Mouse (Mus musculus) kidney, adult 8-10 months (tissue): ENCODE results near the gene Cntn1.

Experiments
- DNase-seq, 2 experiments: peaks; one replicate each; pipeline ENCODE4 v3.0.0; 2022

The Cntn1 gene

GRCm38 (mm10) chr15:92141972-92142371, 91.0 kb downstream of the Cntn1 start:
- no peak for DNase-seq

- DNase-seq: no peak
Observed at GRCm38 (mm10) chr15:92154921-92155320, 104.0 kb downstream of the Cntn1 start.

DNA sequence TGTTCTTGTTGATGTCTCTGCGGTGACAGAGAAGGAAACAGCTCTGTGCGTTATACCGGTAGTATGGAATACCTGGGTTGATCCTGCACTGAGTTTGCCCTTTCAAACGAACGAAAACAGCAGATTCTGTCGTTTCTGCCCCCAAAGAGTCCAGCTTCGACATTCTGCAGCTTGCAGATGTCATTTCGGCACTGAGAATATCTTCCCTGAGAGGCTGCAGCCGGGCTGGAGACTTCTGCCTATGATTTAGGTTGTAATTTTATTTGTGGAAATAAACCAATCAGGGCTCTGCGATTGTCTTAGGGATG, 109.8 kb downstream of the Cntn1 start:
- no peak for DNase-seq

DNA sequence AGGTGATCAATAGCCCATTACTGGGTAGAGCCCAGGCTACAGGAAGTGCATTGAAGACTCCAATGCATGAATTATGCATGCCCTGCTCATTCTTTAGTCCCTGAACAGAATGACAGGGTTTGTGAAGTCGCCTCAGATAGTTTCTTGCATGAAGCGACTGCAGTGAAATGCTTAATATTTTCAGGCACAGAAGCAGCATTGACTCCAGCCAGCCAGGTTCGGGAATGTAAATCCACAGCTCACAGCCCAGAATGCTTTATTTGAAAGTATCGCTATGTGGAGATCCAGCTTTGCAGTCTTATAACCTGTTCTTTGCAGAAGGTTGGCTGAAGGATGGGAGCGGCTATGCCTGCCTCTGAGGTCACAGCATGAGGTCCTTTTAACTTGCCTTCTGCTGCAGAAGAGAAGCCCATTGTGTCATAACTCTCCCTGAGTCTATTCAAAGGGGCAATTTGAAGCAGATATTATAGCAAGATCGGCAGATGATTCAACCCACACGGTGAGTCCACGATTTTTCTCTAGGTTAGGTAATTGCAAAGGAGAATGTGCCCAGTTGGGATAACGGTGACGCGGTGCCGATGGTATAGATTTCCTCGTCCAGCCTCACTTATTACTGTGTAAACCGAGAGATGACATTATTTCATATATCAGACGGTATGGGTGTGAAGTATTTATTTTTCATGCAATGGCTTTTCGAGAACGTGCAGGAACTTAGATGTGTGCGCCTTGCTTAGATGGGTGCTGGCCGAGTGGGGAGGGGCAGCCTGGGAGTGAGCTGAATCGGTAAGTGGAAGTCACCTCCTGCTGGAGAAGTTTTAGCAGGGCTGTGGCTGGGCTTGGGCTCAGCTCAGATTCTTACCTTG, 110.4 kb downstream of the Cntn1 start:
- DNase-seq: no peak

- no peak for DNase-seq
Observed at GRCm38 (mm10) chr15:92162835-92163234, 111.9 kb downstream of the Cntn1 start.

- DNase-seq: no peak
Observed at GRCm38 (mm10) chr15:92164127-92164526, 113.2 kb downstream of the Cntn1 start.

- DNase-seq: no peak
Observed at GRCm38 (mm10) chr15:92166266-92166665, 115.3 kb downstream of the Cntn1 start.

- no peak for DNase-seq
Observed at GRCm38 (mm10) chr15:92175739-92176138, 124.8 kb downstream of the Cntn1 start.

GRCm38 (mm10) chr15:92177413-92177812, 126.4 kb downstream of the Cntn1 start:
- DNase-seq: no peak

- DNase-seq: no peak
Observed at GRCm38 (mm10) chr15:92185484-92185883, 134.5 kb downstream of the Cntn1 start.

DNA sequence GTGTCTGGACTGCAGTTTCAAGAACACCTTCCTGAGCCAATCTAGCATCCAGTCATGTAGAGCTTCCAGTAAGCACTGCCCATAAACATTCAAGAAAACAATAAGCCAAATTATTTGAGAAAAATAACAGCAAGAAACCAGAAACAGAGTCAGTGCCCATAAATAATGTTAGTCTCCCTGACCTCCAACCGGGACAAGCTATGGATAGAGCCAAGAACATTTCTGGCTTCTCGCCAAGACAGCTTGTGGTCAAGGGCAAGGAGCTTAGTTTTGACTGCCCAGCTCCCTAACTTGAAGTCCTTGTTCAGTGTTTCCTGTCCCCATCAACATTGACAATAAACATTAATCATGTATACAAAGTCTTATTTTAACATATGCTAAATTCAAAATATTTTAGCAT, 139.0 kb downstream of the Cntn1 start:
- DNase-seq: peak; percentile 4 to 22

DNA sequence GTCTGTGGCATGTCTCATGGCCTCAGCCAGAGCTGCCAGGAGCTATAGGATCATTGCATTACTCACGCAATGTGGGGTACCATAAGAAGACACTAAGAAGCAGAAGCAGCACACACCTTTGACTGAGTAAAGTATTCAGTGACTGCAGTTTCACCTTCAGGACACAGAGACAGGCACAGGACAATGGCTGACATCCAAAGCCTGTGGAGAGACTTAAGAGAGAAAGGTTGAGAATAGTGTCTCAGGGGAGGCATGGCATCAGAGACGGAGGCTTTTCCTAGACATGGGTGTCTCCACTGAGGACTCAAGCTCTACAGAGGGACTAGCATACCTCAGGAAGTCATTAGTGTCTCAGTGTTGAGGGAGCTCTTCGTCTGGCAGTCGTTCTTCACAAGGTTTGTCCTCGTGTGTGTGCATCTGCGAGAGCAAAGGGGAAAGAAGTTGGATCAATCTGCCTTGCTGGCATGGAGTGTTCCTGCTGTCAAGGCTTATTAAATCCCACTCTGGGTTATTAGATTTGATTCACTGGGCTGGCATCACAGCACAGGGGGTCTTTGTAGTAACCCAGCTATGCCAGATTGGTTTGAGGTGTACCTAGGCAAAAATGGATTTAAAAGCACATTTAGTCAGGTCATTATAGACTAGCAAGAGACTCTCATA, 149.5 kb downstream of the Cntn1 start:
- DNase-seq: no peak

DNA sequence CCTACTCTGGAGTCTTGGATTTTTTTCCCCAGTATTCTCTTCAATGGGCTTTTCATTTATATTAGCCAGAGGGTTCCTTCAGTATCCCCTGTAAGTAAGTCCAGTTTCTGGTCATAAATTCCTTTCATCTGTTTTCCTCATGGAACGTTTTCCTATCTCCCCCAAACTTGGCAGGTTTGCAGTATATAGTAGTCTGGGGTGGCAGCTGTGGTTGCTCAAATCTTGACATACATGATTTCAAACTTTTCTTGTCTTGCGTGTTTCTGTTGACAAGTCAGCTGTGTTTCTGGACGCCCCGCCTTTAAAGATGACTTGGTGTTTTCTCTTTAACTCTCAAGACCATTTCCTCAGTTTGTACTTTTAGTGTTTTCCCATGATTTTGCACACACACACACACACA, 155.7 kb downstream of the Cntn1 start:
- no peak for DNase-seq

DNA sequence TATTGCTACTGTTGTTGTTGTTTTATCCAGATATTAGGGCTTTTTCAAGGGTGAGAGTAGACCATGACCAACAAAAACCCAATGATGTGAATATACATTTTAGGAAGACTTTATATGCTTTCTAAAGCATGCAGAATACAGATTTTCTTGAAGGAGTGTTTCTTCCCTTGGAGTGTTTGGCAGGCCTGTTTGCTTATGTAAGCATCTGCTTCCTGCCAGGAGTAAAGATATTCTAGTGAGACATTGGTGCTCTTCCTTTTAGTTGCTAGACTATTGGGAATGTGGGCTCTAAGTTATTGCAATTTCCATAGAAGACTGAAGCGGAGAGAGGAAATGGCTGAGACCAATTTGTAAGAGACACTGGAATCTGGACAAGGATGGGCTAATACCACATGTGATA, 158.8 kb downstream of the Cntn1 start:
- DNase-seq: no peak

- no peak for DNase-seq
Observed at GRCm38 (mm10) chr15:92210486-92211235, 159.7 kb downstream of the Cntn1 start.

DNA sequence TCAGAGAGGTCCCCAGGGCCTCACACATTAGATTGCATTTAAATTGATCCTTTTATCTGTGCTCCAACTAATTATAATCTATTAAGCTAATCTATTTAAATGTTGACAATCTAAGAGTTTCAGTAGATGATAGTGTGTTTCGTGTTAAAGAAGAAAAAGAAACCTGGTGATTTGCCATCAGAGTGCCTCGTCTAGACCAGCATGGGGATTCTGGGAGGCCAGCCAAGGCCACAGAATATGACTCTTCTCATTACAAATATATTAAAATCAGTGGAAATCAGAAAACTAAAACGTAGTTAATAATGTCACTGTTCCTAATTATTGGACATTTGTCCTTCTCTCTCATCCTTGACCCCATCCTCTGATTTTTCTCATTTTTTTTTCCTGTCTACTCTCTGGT, 164.9 kb downstream of the Cntn1 start:
- no peak for DNase-seq

DNA sequence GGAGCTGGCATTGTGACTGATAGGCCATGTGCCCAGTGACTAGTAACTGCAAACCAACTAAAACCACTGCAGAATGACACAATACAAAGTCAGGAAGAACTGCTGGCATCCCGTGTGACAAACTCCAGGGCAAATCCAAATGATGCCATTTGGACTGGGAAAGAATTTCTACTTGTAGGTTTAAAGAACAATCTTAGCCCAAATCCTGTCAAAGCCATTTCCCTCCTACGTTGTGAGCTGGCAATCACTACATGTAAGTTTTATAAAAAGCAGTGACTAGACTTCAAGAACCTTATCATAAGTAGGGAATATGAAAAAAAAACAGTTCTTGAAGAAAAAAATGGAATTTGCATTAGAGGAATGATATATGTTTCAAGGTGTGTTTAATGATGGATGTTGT, 170.5 kb downstream of the Cntn1 start:
- no peak for DNase-seq

DNA sequence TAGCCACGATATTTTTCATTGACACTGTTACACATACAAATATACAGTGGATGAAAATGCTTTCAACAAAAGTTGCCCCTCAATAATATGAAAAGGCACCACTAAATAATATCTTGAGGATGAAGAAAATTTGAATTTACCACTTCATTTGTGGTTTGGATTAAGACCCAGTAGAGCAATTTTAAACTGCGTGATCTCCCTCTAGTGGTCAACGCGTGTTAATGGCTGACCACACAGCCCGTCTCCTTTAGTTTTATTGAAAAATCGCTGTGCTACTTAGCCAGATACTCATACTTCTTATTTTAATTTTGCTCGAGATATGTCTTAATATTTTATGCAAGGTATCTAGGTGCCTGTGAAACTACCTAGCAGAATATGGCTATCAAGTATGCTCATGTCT, 180.4 kb downstream of the Cntn1 start:
- DNase-seq: peak in 1 of 2 experiments; percentile 2

- no peak for DNase-seq
Observed at GRCm38 (mm10) chr15:92235836-92236235, 184.9 kb downstream of the Cntn1 start.

DNA sequence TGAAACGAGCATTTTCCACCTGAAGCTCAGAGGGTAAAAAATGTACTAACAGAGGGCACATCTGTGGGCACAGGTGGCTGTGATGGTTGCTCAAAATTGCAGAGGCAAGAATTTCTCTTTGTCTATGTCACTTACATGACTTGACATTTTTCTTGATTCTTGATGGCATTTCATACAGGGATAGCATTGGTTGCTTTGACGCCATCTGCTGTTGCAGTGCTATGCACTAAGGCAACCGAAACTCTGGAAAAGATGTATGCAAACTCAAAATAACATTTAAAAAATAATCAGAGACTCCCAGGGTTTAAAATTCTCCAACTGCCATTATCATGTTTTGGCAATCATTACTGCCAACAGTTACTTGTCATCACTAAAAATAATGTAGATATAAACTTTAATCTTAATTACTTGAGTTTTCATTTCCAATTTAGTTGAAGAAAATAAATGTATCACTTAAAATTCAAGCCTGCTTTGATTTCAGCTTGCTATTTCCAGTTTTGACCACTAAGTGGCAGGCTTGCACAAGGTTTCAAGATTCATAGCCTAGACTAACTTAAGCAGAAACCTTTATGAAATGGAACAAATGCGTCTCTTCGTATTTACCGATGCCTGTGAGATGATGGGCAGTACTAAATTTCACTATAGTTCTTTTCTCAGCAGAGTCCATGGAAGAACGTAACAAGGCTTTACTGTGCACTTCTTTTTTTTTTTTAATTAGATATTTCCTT, 214.2 kb downstream of the Cntn1 start:
- peak; percentile 12 to 53 for DNase-seq

GRCm38 (mm10) chr15:92268341-92268740, 217.4 kb downstream of the Cntn1 start:
- DNase-seq: no peak

GRCm38 (mm10) chr15:92268741-92269322, 217.9 kb downstream of the Cntn1 start:
- no peak for DNase-seq
